Mouse (Mus musculus): ENCODE data around the gene Rhbdf1. TPM values are rescaled to one million over a fixed set of nuclear protein-coding genes. Genes with fewer than 3 reads are reported as not detected.

Rhbdf1 gene
- polyA plus RNA-seq, 1 experiment from 2014 or later, result 12.5 TPM

DNA sequence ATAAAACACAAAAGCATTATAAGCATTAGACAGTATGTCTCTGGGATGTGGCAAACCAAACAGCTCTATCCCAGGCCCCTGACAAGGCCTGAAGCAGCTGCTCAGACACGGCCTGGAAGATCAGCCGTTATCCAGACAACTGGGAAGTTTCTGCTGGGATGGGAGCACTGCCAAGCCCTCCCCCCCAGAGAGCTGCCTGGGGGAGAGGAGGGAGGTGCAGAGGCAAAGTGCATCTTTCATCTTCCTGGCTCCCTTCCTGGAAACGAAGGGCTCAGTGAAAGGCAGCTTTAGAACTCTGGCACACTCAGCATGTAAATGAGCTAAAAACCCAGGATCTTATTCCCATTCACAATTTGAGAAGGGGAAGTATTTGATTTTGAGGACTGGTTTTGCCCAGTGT lies 13.5 kb upstream of the Rhbdf1 start:
- peak; percentile 29 for ATAC-seq (ENCODE audit: low read depth)
- no peak overlapping the region for H3K9ac ChIP-seq (replicated peaks; ENCODE audit: low read depth, low read length)
- WGBS, result 24% methylated on average over 3 of the region's 3 CpGs
- H3K4me3 ChIP-seq (ENCODE audit: low read depth, low read length), result no peak overlapping the region
- H3K4me1 ChIP-seq (ENCODE audit: control insufficient read depth, insufficient read depth, low read length), result peaks cover 10% of the 10 kb centered on the region; the same call in 1 of the 2 replicates
- H3K27ac ChIP-seq (ENCODE audit: low read depth, low read length), result no peak overlapping the region; the same call in 1 of the 2 replicates
- H3K36me3 ChIP-seq (ENCODE audit: control insufficient read depth, insufficient read depth, low read length), result peaks cover 9% of the 10 kb centered on the region; the same call in 1 of the 2 replicates
- no peak overlapping the region for H3K4me2 ChIP-seq (ENCODE audit: low read depth, low read length)
- H3K9me3 ChIP-seq (ENCODE audit: control insufficient read depth, low read length), result no peaks in the 10 kb centered on the region
- H3K27me3 ChIP-seq (ENCODE audit: control insufficient read depth, insufficient read depth, low read length), result no peaks in the 10 kb centered on the region

DNA sequence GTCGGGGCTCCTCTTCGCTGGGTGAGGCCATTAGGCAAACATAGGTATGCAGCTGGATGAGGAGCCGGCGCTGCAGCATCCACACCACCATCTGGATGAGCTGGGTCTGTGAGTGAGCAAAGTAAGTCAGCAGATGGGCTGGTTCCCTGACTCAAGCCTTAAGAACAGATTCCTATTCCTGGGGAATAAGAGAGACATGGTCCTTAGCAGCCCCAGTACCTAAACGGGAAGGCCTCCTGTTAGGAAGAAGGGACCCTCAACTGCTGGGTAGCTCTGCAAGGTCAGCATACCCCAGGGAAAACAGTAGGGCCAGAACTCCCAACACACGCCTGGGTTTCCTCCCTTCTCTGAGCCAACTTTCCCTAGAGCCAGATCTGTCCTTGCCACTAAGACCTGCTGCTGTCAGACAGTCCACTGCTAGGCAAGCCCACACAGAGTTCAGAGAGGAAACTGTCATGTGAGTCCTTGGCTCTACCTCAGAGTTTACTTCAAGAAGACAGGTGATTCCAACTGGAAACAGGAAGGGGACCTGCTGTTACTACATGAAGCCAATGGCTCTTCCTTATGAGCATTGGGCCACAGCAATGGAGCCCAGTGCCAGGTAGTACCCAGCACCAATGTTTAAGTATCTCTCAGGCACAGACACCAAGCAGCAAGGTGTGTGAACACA lies 12.9 kb upstream of the Rhbdf1 start:
- H3K9ac ChIP-seq (replicated peaks; ENCODE audit: low read depth, low read length), result no peak overlapping the region
- peak overlapping the region; percentile 64 for H3K27ac ChIP-seq (ENCODE audit: low read depth, low read length)
- 89% methylated on average over 6 of the region's 6 CpGs for WGBS
- no peaks in the 10 kb centered on the region for H3K27me3 ChIP-seq (ENCODE audit: control insufficient read depth, insufficient read depth, low read length)
- ATAC-seq (ENCODE audit: low read depth), result no peak
- peaks cover 10% of the 10 kb centered on the region; the same call in 1 of the 2 replicates for H3K4me1 ChIP-seq (ENCODE audit: control insufficient read depth, insufficient read depth, low read length)
- no peak overlapping the region for H3K4me3 ChIP-seq (ENCODE audit: low read depth, low read length)
- no peaks in the 10 kb centered on the region for H3K9me3 ChIP-seq (ENCODE audit: control insufficient read depth, low read length)
- peaks cover 9% of the 10 kb centered on the region; the same call in 1 of the 2 replicates for H3K36me3 ChIP-seq (ENCODE audit: control insufficient read depth, insufficient read depth, low read length)
- no peak overlapping the region for H3K4me2 ChIP-seq (ENCODE audit: low read depth, low read length)

DNA sequence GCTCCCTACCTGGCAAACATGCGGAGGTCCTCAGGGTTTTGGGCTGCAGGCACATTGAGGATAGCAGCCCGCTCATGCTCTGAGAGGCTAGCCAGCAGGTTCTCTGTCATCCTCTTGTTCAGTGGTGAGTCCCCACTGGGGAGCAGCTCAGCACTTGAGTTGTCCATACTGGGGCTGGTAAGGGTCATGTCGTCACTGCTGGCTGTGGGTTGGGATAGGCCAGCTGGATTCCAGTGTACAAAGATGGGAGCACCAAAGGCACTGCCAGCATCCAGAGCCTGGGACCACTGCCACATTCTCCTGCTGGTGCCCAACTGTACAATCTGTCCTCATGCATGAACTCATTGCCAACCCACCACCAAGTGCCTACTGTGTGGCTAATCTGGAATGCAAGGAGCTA lies 11.8 kb upstream of the Rhbdf1 start:
- H3K36me3 ChIP-seq (ENCODE audit: control insufficient read depth, insufficient read depth, low read length), result peaks cover 9% of the 10 kb centered on the region; the same call in 1 of the 2 replicates
- no peak for ATAC-seq (ENCODE audit: low read depth)
- no peaks in the 10 kb centered on the region for H3K27me3 ChIP-seq (ENCODE audit: control insufficient read depth, insufficient read depth, low read length)
- H3K9ac ChIP-seq (replicated peaks; ENCODE audit: low read depth, low read length), result no peak overlapping the region
- no peak overlapping the region for H3K4me2 ChIP-seq (ENCODE audit: low read depth, low read length)
- no peaks in the 10 kb centered on the region for H3K9me3 ChIP-seq (ENCODE audit: control insufficient read depth, low read length)
- H3K4me1 ChIP-seq (ENCODE audit: control insufficient read depth, insufficient read depth, low read length), result peaks cover 10% of the 10 kb centered on the region; the same call in 1 of the 2 replicates
- WGBS, result 93% methylated on average over 3 of the region's 3 CpGs
- H3K4me3 ChIP-seq (ENCODE audit: low read depth, low read length), result no peak overlapping the region
- no peak overlapping the region for H3K27ac ChIP-seq (ENCODE audit: low read depth, low read length)

DNA sequence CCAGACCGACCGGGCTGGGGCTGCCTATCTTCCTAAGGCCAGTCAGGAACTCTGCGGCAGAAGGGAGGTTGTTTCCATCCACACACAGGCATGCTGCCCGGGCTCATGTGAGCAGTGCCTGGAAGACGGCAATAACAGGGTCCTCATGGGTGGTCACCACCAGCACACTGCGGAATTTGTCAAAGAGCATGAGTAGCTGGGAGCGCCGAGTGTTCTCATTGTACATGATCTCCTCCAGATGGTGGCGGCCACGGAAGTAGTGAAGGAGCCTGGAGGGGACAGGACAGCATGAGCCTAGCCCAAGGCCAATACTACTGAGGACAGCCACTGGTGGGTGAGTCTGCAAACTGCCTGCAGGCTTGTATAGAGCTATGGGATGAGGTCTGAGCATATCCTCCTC lies 10.7 kb upstream of the Rhbdf1 start:
- no peak for ATAC-seq (ENCODE audit: low read depth)

DNA sequence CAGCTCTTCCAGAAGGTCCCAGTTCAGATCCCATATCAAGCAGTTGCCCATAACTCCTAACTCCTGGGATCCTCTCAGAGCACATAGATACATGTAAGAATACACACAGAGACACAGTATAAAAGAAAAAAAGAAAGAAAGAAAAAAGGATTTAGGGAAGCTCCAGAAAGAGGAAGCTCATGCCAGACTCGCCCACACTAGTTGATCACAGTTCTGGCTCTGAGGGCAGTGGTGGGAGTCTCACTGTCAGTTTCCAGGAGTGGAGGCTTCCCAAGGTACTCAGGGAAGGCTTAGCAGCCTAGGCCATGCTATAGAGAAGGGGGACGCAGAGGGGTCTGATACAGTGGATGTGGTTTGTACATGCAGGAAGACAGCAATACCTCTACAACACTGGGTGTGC lies 9.0 kb upstream of the Rhbdf1 start:
- Histone ChIP-seq H3K4me3 (ENCODE audit: low read depth, low read length) (no peak overlapping the region), H3K9me3 (ENCODE audit: control insufficient read depth, low read length) (no peaks in the 10 kb centered on the region), H3K4me1 (ENCODE audit: control insufficient read depth, insufficient read depth, low read length) (peaks cover 21% of the 10 kb centered on the region), H3K9ac (replicated peaks; ENCODE audit: low read depth, low read length) (no peak overlapping the region), H3K27me3 (ENCODE audit: control insufficient read depth, insufficient read depth, low read length) (no peaks in the 10 kb centered on the region), H3K36me3 (ENCODE audit: control insufficient read depth, insufficient read depth, low read length) (peaks cover 9% of the 10 kb centered on the region; the same call in 1 of the 2 replicates), H3K4me2 (ENCODE audit: low read depth, low read length) (no peak overlapping the region), H3K27ac (ENCODE audit: low read depth, low read length) (no peak overlapping the region)
- 89% methylated on average over 2 of the region's 2 CpGs for WGBS
- ATAC-seq (ENCODE audit: low read depth), result no peak

More for the DNA sequence above, 10.7 kb upstream of the Rhbdf1 start:
- no peaks in the 10 kb centered on the region for H3K9me3 ChIP-seq (ENCODE audit: control insufficient read depth, low read length)
- no peak overlapping the region for H3K27ac ChIP-seq (ENCODE audit: low read depth, low read length)
- H3K4me3 ChIP-seq (ENCODE audit: low read depth, low read length), result no peak overlapping the region
- H3K9ac ChIP-seq (replicated peaks; ENCODE audit: low read depth, low read length), result no peak overlapping the region
- no peak overlapping the region for H3K4me2 ChIP-seq (ENCODE audit: low read depth, low read length)
- H3K27me3 ChIP-seq (ENCODE audit: control insufficient read depth, insufficient read depth, low read length), result no peaks in the 10 kb centered on the region
- H3K36me3 ChIP-seq (ENCODE audit: control insufficient read depth, insufficient read depth, low read length), result peaks cover 9% of the 10 kb centered on the region; the same call in 1 of the 2 replicates
- H3K4me1 ChIP-seq (ENCODE audit: control insufficient read depth, insufficient read depth, low read length), result peaks cover 10% of the 10 kb centered on the region; the same call in 1 of the 2 replicates
- WGBS, result 79% methylated on average over 10 of the region's 10 CpGs

DNA sequence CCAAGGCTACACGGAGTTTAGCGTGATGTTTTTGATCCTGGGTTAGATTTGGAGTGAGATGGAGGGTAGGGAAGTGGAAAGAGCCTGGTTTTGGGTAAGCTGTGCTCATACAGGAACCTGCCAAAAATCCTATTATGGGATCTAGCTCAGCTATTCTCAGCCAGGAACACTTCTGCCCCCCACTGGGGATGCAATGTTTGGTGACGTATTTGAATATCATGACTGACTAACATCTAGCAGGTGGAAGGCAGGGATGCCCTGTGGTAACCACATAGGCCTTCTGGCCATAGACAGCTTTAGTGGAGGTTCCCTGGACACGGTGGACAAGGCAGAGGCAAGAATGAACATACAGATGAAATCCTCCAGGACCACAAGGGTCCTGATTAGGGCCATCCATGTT lies 8.1 kb upstream of the Rhbdf1 start:
- ATAC-seq (ENCODE audit: low read depth), result no peak
- no peaks in the 10 kb centered on the region for H3K9me3 ChIP-seq (ENCODE audit: control insufficient read depth, low read length)
- H3K4me1 ChIP-seq (ENCODE audit: control insufficient read depth, insufficient read depth, low read length), result peaks cover 15% of the 10 kb centered on the region
- 85% methylated on average over 4 of the region's 4 CpGs for WGBS
- no peaks in the 10 kb centered on the region for H3K27me3 ChIP-seq (ENCODE audit: control insufficient read depth, insufficient read depth, low read length)
- peaks cover 9% of the 10 kb centered on the region; the same call in 1 of the 2 replicates for H3K36me3 ChIP-seq (ENCODE audit: control insufficient read depth, insufficient read depth, low read length)
- no peak overlapping the region for H3K9ac ChIP-seq (replicated peaks; ENCODE audit: low read depth, low read length)
- no peak overlapping the region for H3K4me2 ChIP-seq (ENCODE audit: low read depth, low read length)
- H3K4me3 ChIP-seq (ENCODE audit: low read depth, low read length), result no peak overlapping the region
- no peak overlapping the region for H3K27ac ChIP-seq (ENCODE audit: low read depth, low read length)

DNA sequence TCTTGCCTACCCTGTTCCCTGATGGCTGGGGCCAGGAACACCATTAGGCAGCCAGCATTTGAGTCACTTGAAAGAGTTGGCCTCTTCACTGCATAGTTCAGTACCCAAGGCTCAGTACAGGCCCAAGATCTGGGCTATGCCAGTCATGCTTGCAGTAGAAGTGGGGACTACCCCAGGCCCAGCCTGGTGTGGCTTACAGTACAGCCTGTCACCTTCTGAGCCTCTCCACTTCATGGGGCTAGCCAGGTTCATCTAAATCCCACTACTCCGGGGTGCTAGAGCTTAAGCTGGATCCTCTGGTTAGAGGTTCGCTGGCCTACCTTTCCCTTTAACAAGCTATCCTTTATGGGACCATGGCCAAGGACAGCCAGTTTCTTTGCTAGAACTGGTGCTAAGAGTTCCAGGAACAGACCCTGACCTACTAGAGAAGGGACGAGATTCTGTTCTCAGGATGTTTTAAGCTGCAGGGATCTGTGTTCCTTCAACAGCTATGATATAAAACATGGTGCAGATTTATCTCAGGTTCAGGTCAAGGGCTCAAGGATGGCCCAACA lies 6.3 kb upstream of the Rhbdf1 start:
- 94% methylated on average over 3 of the region's 3 CpGs for WGBS
- no peak overlapping the region for H3K9ac ChIP-seq (replicated peaks; ENCODE audit: low read depth, low read length)
- no peak for ATAC-seq (ENCODE audit: low read depth)

DNA sequence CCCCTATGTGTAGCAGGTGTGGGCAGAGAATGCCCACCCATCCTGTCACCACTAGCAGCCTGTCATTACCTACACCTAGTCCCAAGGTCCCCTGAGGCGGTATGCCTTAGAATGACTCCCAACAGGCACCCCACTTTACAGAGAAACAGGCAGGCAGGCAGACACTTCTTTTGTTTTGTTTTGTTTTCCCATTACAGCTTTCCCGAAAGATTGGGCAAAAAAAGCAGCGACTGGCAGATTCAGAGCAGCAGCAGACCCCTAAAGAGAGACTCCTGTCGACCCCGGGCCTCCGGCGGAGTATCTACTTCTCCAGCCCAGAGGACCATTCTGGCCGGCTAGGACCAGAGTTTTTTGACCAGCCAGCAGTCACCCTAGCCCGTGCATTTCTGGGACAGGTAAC lies 5.5 kb upstream of the Rhbdf1 start:
- Histone ChIP-seq H3K27ac (ENCODE audit: low read depth, low read length) (no peak overlapping the region), H3K4me1 (ENCODE audit: control insufficient read depth, insufficient read depth, low read length) (peaks cover 14% of the 10 kb centered on the region), H3K4me2 (ENCODE audit: low read depth, low read length) (no peak overlapping the region; the same call in 1 of the 2 replicates), H3K9ac (replicated peaks; ENCODE audit: low read depth, low read length) (no peak overlapping the region), H3K9me3 (ENCODE audit: control insufficient read depth, low read length) (no peaks in the 10 kb centered on the region), H3K36me3 (ENCODE audit: control insufficient read depth, insufficient read depth, low read length) (peaks cover 6% of the 10 kb centered on the region; the same call in 1 of the 2 replicates), H3K4me3 (ENCODE audit: low read depth, low read length) (no peak overlapping the region), H3K27me3 (ENCODE audit: control insufficient read depth, insufficient read depth, low read length) (peaks cover under 1% of the 10 kb centered on the region; the same call in 1 of the 2 replicates)
- ATAC-seq (ENCODE audit: low read depth), result no peak
- WGBS, result 90% methylated on average over 9 of the region's 9 CpGs

More for the DNA sequence above, 6.3 kb upstream of the Rhbdf1 start:
- H3K4me3 ChIP-seq (ENCODE audit: low read depth, low read length), result no peak overlapping the region
- no peaks in the 10 kb centered on the region for H3K27me3 ChIP-seq (ENCODE audit: control insufficient read depth, insufficient read depth, low read length)
- H3K4me2 ChIP-seq (ENCODE audit: low read depth, low read length), result no peak overlapping the region
- H3K36me3 ChIP-seq (ENCODE audit: control insufficient read depth, insufficient read depth, low read length), result peaks cover 9% of the 10 kb centered on the region; the same call in 1 of the 2 replicates
- peaks cover 11% of the 10 kb centered on the region for H3K4me1 ChIP-seq (ENCODE audit: control insufficient read depth, insufficient read depth, low read length)
- H3K27ac ChIP-seq (ENCODE audit: low read depth, low read length), result no peak overlapping the region
- no peaks in the 10 kb centered on the region for H3K9me3 ChIP-seq (ENCODE audit: control insufficient read depth, low read length)

DNA sequence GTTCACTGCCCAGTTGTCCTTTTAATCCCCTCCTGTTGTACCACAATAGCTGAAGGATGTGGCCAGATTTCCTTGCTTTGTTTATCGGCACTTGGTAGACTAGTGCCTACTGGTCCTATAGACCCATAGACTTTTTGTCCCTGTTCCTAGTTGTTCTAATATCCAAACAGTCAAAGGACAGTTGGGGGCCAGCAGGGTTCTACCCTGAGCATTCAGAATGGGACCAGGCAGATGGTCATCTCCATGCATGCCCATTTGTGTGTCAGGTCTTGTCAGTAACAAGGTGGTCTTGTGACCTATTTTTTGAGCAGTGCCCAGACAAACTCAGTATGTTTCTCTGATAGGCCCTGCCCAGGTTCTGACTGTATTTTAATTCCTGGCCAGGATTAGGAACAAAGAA lies 4.9 kb upstream of the Rhbdf1 start:
- Histone ChIP-seq H3K9ac (replicated peaks; ENCODE audit: low read depth, low read length) (peak overlapping the region; percentile 75), H3K4me1 (ENCODE audit: control insufficient read depth, insufficient read depth, low read length) (peaks cover 18% of the 10 kb centered on the region), H3K9me3 (ENCODE audit: control insufficient read depth, low read length) (no peaks in the 10 kb centered on the region), H3K27ac (ENCODE audit: low read depth, low read length) (peak overlapping the region; percentile 77), H3K36me3 (ENCODE audit: control insufficient read depth, insufficient read depth, low read length) (peaks cover 5% of the 10 kb centered on the region; the same call in 1 of the 2 replicates), H3K4me2 (ENCODE audit: low read depth, low read length) (peak overlapping the region; percentile 82), H3K27me3 (ENCODE audit: control insufficient read depth, insufficient read depth, low read length) (peaks cover 5% of the 10 kb centered on the region; the same call in 1 of the 2 replicates), H3K4me3 (ENCODE audit: low read depth, low read length) (peak overlapping the region; percentile 69)
- WGBS, result 50% methylated on average over 1 of the region's 1 CpGs
- ATAC-seq (ENCODE audit: low read depth), result 0 out of 2 replicates have a peak, but pooled peaks have one; percentile 0
